Mouse (Mus musculus): Measurements from ENCODE around the gene Mpzl2. TPM values are rescaled to one million over a fixed set of nuclear protein-coding genes. Genes with fewer than 3 reads are reported as not detected.

The Mpzl2 gene
- total and polyA plus RNA-seq, 3 experiments: 0.08 to 0.39 TPM; not detected in 1

DNA sequence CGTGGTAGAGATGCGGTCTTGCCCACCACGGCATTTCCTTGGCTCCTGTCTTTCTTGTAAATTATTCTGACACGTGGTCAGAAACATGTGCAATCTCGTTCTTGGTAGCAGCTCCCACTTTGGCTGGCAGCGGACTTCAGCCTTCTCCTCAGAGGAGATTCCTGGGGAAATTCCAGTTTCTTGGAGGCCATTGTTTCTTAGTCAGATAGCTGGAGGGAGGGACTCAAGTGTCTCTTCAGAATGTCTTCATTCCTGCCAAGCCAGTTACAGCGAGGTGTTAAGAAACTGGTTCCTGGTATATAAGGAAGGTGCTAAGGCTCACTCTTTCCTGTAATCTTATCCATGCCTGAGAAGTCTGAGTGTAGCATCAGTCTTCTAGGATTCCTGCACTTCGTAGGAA is 12.2 kb upstream of the Mpzl2 start:
- H3K4me1 ChIP-seq (ENCODE audit: control insufficient read depth in 1 of 2, insufficient read depth in 2 of 2, low read length in 2 of 2): no peaks in the 10 kb centered on the region
- H3K27ac ChIP-seq (ENCODE audit: control insufficient read depth, low read depth, low read length): no peak overlapping the region
- no peak for DNase-seq (ENCODE audit: low read depth, low spot score)
- peaks cover 7 to 42% of the 10 kb centered on the region in 2 experiments for H3K27me3 ChIP-seq (ENCODE audit: control insufficient read depth in 1 of 2, insufficient read depth in 2 of 2, low read length in 2 of 2)
- H3K9ac ChIP-seq (ENCODE audit: control insufficient read depth, low read depth, low read length, poor library complexity, severe bottlenecking): no peak overlapping the region
- H3K36me3 ChIP-seq (ENCODE audit: control insufficient read depth in 1 of 2, insufficient read depth in 2 of 2, low read length in 2 of 2): no peaks in the 10 kb centered on the region
- no peaks in the 10 kb centered on the region for H3K79me2 ChIP-seq (ENCODE audit: control insufficient read depth, insufficient read depth, low read length, poor library complexity)
- no peak overlapping the region for H3K4me3 ChIP-seq (ENCODE audit: control insufficient read depth in 1 of 2, insufficient read depth in 1 of 2, low read depth in 2 of 2, low read length in 2 of 2)
- TF ChIP-seq KAT2A (conservative IDR thresholded peaks at IDR 0.05; ENCODE audit: low read depth, low read length): no peak
- TF ChIP-seq E2F4 (IDR thresholded peaks at IDR 0.05; ENCODE audit: borderline replicate concordance, low read depth, low read length): no peak
- no peak for TF ChIP-seq ZNF384 (IDR thresholded peaks at IDR 0.05; ENCODE audit: low read depth, low read length)
- no peak for TF ChIP-seq NRF1 (IDR thresholded peaks at IDR 0.05; ENCODE audit: insufficient read depth, low read depth, low read length, poor library complexity, severe bottlenecking)
- no peak for TF ChIP-seq RAD21 (IDR thresholded peaks at IDR 0.05; ENCODE audit: low read depth, low read length)
- no peak for TF ChIP-seq TAL1 (IDR thresholded peaks at IDR 0.05; ENCODE audit: low read length)
- TF ChIP-seq USF1 (IDR thresholded peaks at IDR 0.05; ENCODE audit: low read depth, low read length): no peak
- no peak for TF ChIP-seq ZC3H11A (IDR thresholded peaks at IDR 0.05; ENCODE audit: low read depth, low read length)
- TF ChIP-seq MYB (IDR thresholded peaks at IDR 0.05; ENCODE audit: low read depth, low read length): no peak
- no peak for TF ChIP-seq MXI1 (IDR thresholded peaks at IDR 0.05; ENCODE audit: low read depth, low read length)
- TF ChIP-seq ZMIZ1 (IDR thresholded peaks at IDR 0.05; ENCODE audit: low read depth, low read length): no peak
- TF ChIP-seq ZKSCAN1 (IDR thresholded peaks at IDR 0.05; ENCODE audit: low read depth, low read length): no peak
- no peak for TF ChIP-seq BHLHE40 (IDR thresholded peaks at IDR 0.05; ENCODE audit: borderline replicate concordance, low read depth, low read length)
- no peak for TF ChIP-seq TBP (IDR thresholded peaks at IDR 0.05; ENCODE audit: low read depth, low read length)
- TF ChIP-seq MAX (IDR thresholded peaks at IDR 0.05; ENCODE audit: low read length): no peak
- no peak for TF ChIP-seq MEF2A (IDR thresholded peaks at IDR 0.05; ENCODE audit: extremely low read depth, insufficient replicate concordance, low read depth, low read length, poor library complexity, severe bottlenecking)
- no peaks in the 10 kb centered on the region for H3K9me3 ChIP-seq (replicated peaks; ENCODE audit: insufficient read depth, low read length)

GRCm38 (mm10) chr9:45030341-45030740 is 9.3 kb upstream of the Mpzl2 start:
- no peak overlapping the region for H3K9ac ChIP-seq (ENCODE audit: control insufficient read depth, low read depth, low read length, poor library complexity, severe bottlenecking)
- peaks cover 8 to 45% of the 10 kb centered on the region in 2 experiments for H3K27me3 ChIP-seq (ENCODE audit: control insufficient read depth in 1 of 2, insufficient read depth in 2 of 2, low read length in 2 of 2)

More at GRCm38 (mm10) chr9:45030341-45030740, 9.3 kb upstream of the Mpzl2 start:
- Histone ChIP-seq H3K27ac (ENCODE audit: control insufficient read depth, low read depth, low read length) (no peak overlapping the region), H3K4me3 (ENCODE audit: control insufficient read depth in 1 of 2, insufficient read depth in 1 of 2, low read depth in 2 of 2, low read length in 2 of 2) (no peak overlapping the region), H3K4me1 (ENCODE audit: control insufficient read depth in 1 of 2, insufficient read depth in 2 of 2, low read length in 2 of 2) (no peaks in the 10 kb centered on the region), H3K79me2 (ENCODE audit: control insufficient read depth, insufficient read depth, low read length, poor library complexity) (no peaks in the 10 kb centered on the region), H3K36me3 (ENCODE audit: control insufficient read depth in 1 of 2, insufficient read depth in 2 of 2, low read length in 2 of 2) (no peaks in the 10 kb centered on the region), H3K9me3 (replicated peaks; ENCODE audit: insufficient read depth, low read length) (no peaks in the 10 kb centered on the region)
- TF ChIP-seq BHLHE40 (IDR thresholded peaks at IDR 0.05; ENCODE audit: borderline replicate concordance, low read depth, low read length): no peak
- no peak for TF ChIP-seq E2F4 (IDR thresholded peaks at IDR 0.05; ENCODE audit: borderline replicate concordance, low read depth, low read length)
- TF ChIP-seq NRF1 (IDR thresholded peaks at IDR 0.05; ENCODE audit: insufficient read depth, low read depth, low read length, poor library complexity, severe bottlenecking): no peak
- TF ChIP-seq USF1 (IDR thresholded peaks at IDR 0.05; ENCODE audit: low read depth, low read length): no peak
- no peak for TF ChIP-seq POLR2AphosphoS2 (IDR thresholded peaks at IDR 0.05; ENCODE audit: low read length)
- no peak for TF ChIP-seq ZKSCAN1 (IDR thresholded peaks at IDR 0.05; ENCODE audit: low read depth, low read length)
- TF ChIP-seq MXI1 (IDR thresholded peaks at IDR 0.05; ENCODE audit: low read depth, low read length): no peak
- DNase-seq (ENCODE audit: low read depth, low spot score): no peak
